In the genomic region with DNA sequence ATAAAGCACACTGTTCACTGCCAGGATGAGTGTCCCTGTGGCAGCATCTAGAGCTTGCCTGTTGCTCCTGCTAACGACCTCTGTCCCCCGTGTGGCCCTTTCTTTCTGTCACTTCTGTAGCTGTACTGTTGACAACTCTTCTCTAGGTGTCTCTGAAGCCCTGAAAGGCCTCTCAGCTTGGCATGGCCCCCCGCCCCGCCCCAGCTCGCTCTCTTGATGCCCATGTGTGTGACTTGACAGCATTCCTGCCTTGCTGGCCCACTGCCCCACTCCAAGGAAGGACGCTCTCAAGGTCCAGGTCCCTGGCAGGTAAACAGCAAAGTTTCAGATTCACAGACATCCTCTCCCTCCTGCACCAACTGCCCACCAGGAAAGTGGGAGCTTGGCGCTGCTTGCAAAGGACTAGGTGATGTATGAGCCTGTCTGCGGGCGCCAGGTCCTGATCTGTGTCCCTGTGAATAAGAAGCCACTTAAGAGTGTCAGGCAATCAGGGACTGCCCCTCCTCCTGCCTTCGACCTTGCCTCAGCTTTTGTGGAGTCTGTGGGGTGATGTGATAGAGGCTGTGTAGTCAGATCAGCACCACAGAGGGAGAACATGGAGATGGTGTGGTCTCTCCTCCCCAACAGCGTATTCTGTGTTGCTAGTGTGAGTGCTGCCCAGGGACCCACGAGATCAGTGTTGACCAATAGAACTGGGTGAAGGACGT, we compare ENCODE assay signal across 24 mouse cellular contexts. TPM values are rescaled to one million over a fixed set of nuclear protein-coding genes. Genes with fewer than 3 reads are reported as not detected.
A peak's percentile ranks its signal among the peaks of the same experiment; 100 is the strongest.
DNase-seq lines count a peak whose midpoint lies in the region; ATAC-seq and TF ChIP-seq lines count a peak whose summit lies in the region.
"Had no signal": no experiment of that assay in that cellular context is flagged by ENCODE, and none has a peak within 500 bp of the region (broad histone marks: within the 10 kb centered on the region; RNA-seq: fewer than 3 reads in every experiment).

No protein-coding gene starts in this region.

- H3K27ac ChIP-seq in heart, embryonic 13.5 days (replicated peaks): peak overlapping the region; percentile 82
- peak overlapping the region; percentile 76 for H3K27ac ChIP-seq in limb, embryonic 10.5 days
- H3K27ac ChIP-seq: embryonic facial prominence, embryonic 12.5 days; forebrain, embryonic 13.5 days; kidney, postnatal 0 days; left cerebral cortex, adult 2 months; neural tube, embryonic 13.5 days had no signal

- peaks cover 23% of the 10 kb centered on the region for H3K36me3 ChIP-seq in E14TG2a.4 (ENCODE audit: insufficient read depth, low read length)
- H3K36me3 ChIP-seq in heart, embryonic 13.5 days: no peaks in the 10 kb centered on the region
- no peaks in the 10 kb centered on the region for H3K36me3 ChIP-seq in limb, embryonic 10.5 days
- H3K36me3 ChIP-seq: embryonic facial prominence, embryonic 12.5 days; neural tube, embryonic 13.5 days had no signal

- H3K4me2 ChIP-seq in heart, embryonic 13.5 days: peak overlapping the region; percentile 37
- H3K4me2 ChIP-seq: embryonic facial prominence, embryonic 12.5 days; forebrain, embryonic 13.5 days; neural tube, embryonic 13.5 days had no signal

- intact Hi-C loops in heart, postnatal 36 days (cut with DNase I): no loop called here

- H3K9me3 ChIP-seq in E14TG2a.4 (ENCODE audit: low read length): peaks cover 14% of the 10 kb centered on the region
- H3K9me3 ChIP-seq in heart, embryonic 13.5 days: peaks cover 3% of the 10 kb centered on the region; the same call in 1 of the 2 replicates
- no peaks in the 10 kb centered on the region for H3K9me3 ChIP-seq in limb, embryonic 10.5 days (replicated peaks)
- H3K9me3 ChIP-seq: forebrain, embryonic 13.5 days; neural tube, embryonic 13.5 days had no signal

- H3K4me1 ChIP-seq in E14TG2a.4 (replicated peaks; ENCODE audit: low read depth, low read length): peaks cover 68% of the 10 kb centered on the region
- peaks cover 39% of the 10 kb centered on the region for H3K4me1 ChIP-seq in heart, embryonic 13.5 days
- H3K4me1 ChIP-seq in limb, embryonic 10.5 days: peaks cover 68% of the 10 kb centered on the region

- peak overlapping the region; percentile 62; the same call in 1 of the 2 replicates for H3K9ac ChIP-seq in heart, embryonic 13.5 days
- H3K9ac ChIP-seq: embryonic facial prominence, embryonic 12.5 days; forebrain, embryonic 13.5 days; neural tube, embryonic 13.5 days had no signal

- ATAC-seq in heart, embryonic 13.5 days (ENCODE audit: extremely low read depth, insufficient number of reproducible peaks, low FRiP score, low TSS enrichment): peak; percentile 52; the same call in 1 of the 2 replicates
- ATAC-seq: CD4-positive, CD25-positive, alpha-beta regulatory T cell, adult 4 months; forebrain, embryonic 13.5 days; intestine, postnatal 0 days; midbrain, embryonic 16.5 days had no signal

- peak; percentile 92 for DNase-seq in heart, adult 11 months
- no peak for DNase-seq in heart, postnatal 36 days
- no peak for DNase-seq in limb, embryonic 10.5 days (ENCODE audit: low spot score)
- no peak for DNase-seq in layer of hippocampus, postnatal 10 days (ENCODE audit: low spot score in 2 of 2)
- DNase-seq in testis, postnatal 10 days (ENCODE audit: low spot score): no peak
- DNase-seq: cerebellum, adult 11 months; cerebellum, postnatal 10 days; layer of hippocampus, adult 9-11 months; lung, postnatal 4 days; retina, postnatal 1 day; right cerebral cortex, postnatal 4 days; thymus, adult 18-20 months; thymus, postnatal 4 days had no signal

- TF ChIP-seq CTCF in E14TG2a.4 (conservative IDR thresholded peaks at IDR 0.05; ENCODE audit: low read length): no peak

- no peaks in the 10 kb centered on the region for H3K27me3 ChIP-seq in E14TG2a.4 (ENCODE audit: insufficient read depth, low read length)
- no peaks in the 10 kb centered on the region; the same call in 1 of the 2 replicates for H3K27me3 ChIP-seq in heart, embryonic 13.5 days (replicated peaks)
- no peaks in the 10 kb centered on the region for H3K27me3 ChIP-seq in limb, embryonic 10.5 days (ENCODE audit: low read depth, poor library complexity, severe bottlenecking)
- H3K27me3 ChIP-seq: embryonic facial prominence, embryonic 12.5 days had no signal

- H3K4me3 ChIP-seq in E14TG2a.4 (replicated peaks; ENCODE audit: low read length): peak overlapping the region; percentile 70
- H3K4me3 ChIP-seq in heart, embryonic 13.5 days: no peak overlapping the region
- H3K4me3 ChIP-seq in limb, embryonic 10.5 days: no peak overlapping the region
- H3K4me3 ChIP-seq: embryonic facial prominence, embryonic 12.5 days; forebrain, embryonic 13.5 days; left cerebral cortex, adult 2 months; myocyte; neural tube, embryonic 13.5 days had no signal

- 32% methylated on average over 13 of the region's 13 CpGs for WGBS in heart, embryonic 13.5 days
- WGBS in limb, embryonic 10.5 days: 56% methylated on average over 13 of the region's 13 CpGs

RNA-seq across cellular contexts. Expression of a gene that starts 40.8 kb away (rescaled TPM):
- total RNA-seq in heart, postnatal 36 days (2021): 10 to 100 TPM; 37.9 to 42.1 TPM
- polyA plus RNA-seq in heart, embryonic 13.5 days (2015; fragmentation: Nextera tagmentation; extraction: Ambion mirVana): 87.6 and 91.3 TPM in 2 replicates
- 157 and 188 TPM in 2 replicates for polyA plus RNA-seq in limb, embryonic 10.5 days (2016; fragmentation: Nextera tagmentation; extraction: Ambion mirVana)
- total RNA-seq in layer of hippocampus, postnatal 10 days (2021): 100 to 1,000 TPM; 192 to 224 TPM

Comparison
In these comparisons a context has a peak if more than half of its experiments do, and no peak if none do; other contexts are left out.
1. RNA of a gene that starts 40.8 kb away (total RNA-seq): 192 to 224 TPM in layer of hippocampus, postnatal 10 days; 37.9 to 42.1 TPM in heart, postnatal 36 days; every median in the first group is over 4 times any median in the second.